Mouse (Mus musculus) adrenal gland, postnatal 25 days (tissue): ENCODE measurements at regions not wholly inside any gene's neighbourhood (a gene's known extent, or its start where the extent isn't known, plus 50 kb on each side); places are given as distances from the start of the nearest gene placed in this dataset.

ENCODE experiments used
- DNase-seq: peaks from one replicate; pipeline ENCODE4 v3.0.0; 2021; ENCODE audit warnings: mixed read lengths

- no peak for DNase-seq
Observed at GRCm38 (mm10) chr13:107151548-107151947, 129.6 kb upstream of the Kif2a start.

GRCm38 (mm10) chr13:107141209-107141608, 119.3 kb upstream of the Kif2a start:
- no peak for DNase-seq

- DNase-seq: no peak
Observed at GRCm38 (mm10) chr13:107134125-107134524, 112.2 kb upstream of the Kif2a start.

GRCm38 (mm10) chr13:107126636-107127035, 104.7 kb upstream of the Kif2a start:
- DNase-seq: no peak

GRCm38 (mm10) chr13:107124130-107124668, 102.3 kb upstream of the Kif2a start:
- DNase-seq: no peak

GRCm38 (mm10) chr13:107113949-107114690, 92.2 kb upstream of the Kif2a start:
- DNase-seq: peak; percentile 80

- DNase-seq: no peak
Observed at GRCm38 (mm10) chr13:107108045-107108444, 86.1 kb upstream of the Kif2a start.

- no peak for DNase-seq
Observed at GRCm38 (mm10) chr13:107107572-107107971, 85.6 kb upstream of the Kif2a start.

- DNase-seq: peak; percentile 47
Observed at GRCm38 (mm10) chr13:107105510-107105909, 83.6 kb upstream of the Kif2a start.

- DNase-seq: peak; percentile 92
Observed at GRCm38 (mm10) chr13:107101598-107101997, 79.7 kb upstream of the Kif2a start.

GRCm38 (mm10) chr13:107100852-107101325, 79.0 kb upstream of the Kif2a start:
- no peak for DNase-seq

- no peak for DNase-seq
Observed at GRCm38 (mm10) chr13:107100116-107100515, 78.2 kb upstream of the Kif2a start.

GRCm38 (mm10) chr13:107097005-107097404, 75.1 kb upstream of the Kif2a start:
- no peak for DNase-seq

GRCm38 (mm10) chr13:107094976-107095716, 73.2 kb upstream of the Kif2a start:
- no peak for DNase-seq

GRCm38 (mm10) chr13:107094487-107094886, 72.6 kb upstream of the Kif2a start:
- DNase-seq: no peak

GRCm38 (mm10) chr13:107093683-107094082, 71.8 kb upstream of the Kif2a start:
- no peak for DNase-seq

- DNase-seq: no peak
Observed at GRCm38 (mm10) chr13:107088198-107088597, 66.3 kb upstream of the Kif2a start.

- no peak for DNase-seq
Observed at GRCm38 (mm10) chr13:107087355-107087754, 65.4 kb upstream of the Kif2a start.

- no peak for DNase-seq
Observed at GRCm38 (mm10) chr13:107078085-107078484, 56.2 kb upstream of the Kif2a start.

- no peak for DNase-seq
Observed at GRCm38 (mm10) chr13:107074917-107075316, 53.0 kb upstream of the Kif2a start.

GRCm38 (mm10) chr13:107073039-107073620, 51.2 kb upstream of the Kif2a start:
- peak; percentile 10 for DNase-seq

GRCm38 (mm10) chr13:107072345-107073038, 50.6 kb upstream of the Kif2a start:
- DNase-seq: no peak
